Mouse (Mus musculus): ENCODE results near the gene Il16. TPM values are rescaled to one million over a fixed set of nuclear protein-coding genes. Genes with fewer than 3 reads are reported as not detected.

The Il16 gene
- polyA plus RNA-seq, 1 experiment: 70.7 TPM

DNA sequence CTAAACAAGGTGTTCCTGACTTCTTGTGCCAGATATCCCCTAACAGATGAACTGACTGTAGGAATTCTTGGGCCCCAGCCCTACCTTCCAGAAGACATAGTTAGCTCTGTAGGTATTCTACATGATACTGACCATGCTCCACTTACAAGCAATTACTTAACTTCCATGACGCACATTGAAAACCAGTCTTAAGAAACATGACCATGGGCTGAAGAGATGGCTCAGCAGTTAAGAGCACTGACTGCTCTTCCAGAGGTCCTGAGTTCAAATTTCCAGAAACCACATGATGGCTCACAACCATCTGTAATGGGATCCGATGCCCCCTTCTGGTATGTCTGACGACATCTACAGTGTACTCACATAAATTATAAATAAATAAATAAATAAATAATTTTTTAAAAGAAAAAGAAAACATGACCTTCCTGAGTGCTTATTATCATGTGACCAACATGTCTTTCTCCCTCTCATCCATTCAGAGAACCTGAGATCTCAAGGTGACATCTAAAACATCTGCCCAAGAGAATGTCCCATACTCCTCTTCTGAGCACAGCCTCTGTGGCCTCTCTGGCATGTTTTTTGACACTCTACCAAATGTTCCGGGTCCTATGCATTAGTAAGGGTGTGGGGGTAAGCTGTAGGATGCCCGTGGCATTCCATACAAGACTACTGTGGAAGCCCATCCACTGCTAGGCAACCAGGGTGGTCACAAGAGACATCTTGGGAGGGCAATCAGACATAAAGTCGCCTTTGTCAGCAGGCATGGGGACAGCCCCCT lies 9.0 kb downstream of the Il16 start:
- Histone ChIP-seq H3K27me3 (ENCODE audit: control insufficient read depth, insufficient read depth, low read length) (no peaks in the 10 kb centered on the region), H3K36me3 (ENCODE audit: control insufficient read depth, insufficient read depth, low read length) (no peaks in the 10 kb centered on the region), H3K4me3 (ENCODE audit: extremely low read depth, insufficient read depth, insufficient read length) (no peak overlapping the region), H3K27ac (ENCODE audit: insufficient read depth, low read length) (no peak overlapping the region), H3K4me1 (ENCODE audit: control insufficient read depth, insufficient read depth, insufficient read length) (no peaks in the 10 kb centered on the region)
- TF ChIP-seq CTCF (IDR thresholded peaks at IDR 0.05; ENCODE audit: extremely low read depth, insufficient read depth, insufficient read length, insufficient replicate concordance) (no peak), POLR2A (IDR thresholded peaks at IDR 0.05; ENCODE audit: low read depth, low read length) (no peak)
- WGBS: 81% methylated on average over 6 of the region's 6 CpGs
- no peak for DNase-seq (ENCODE audit: low read depth in 1 of 2, low spot score in 2 of 2)

DNA sequence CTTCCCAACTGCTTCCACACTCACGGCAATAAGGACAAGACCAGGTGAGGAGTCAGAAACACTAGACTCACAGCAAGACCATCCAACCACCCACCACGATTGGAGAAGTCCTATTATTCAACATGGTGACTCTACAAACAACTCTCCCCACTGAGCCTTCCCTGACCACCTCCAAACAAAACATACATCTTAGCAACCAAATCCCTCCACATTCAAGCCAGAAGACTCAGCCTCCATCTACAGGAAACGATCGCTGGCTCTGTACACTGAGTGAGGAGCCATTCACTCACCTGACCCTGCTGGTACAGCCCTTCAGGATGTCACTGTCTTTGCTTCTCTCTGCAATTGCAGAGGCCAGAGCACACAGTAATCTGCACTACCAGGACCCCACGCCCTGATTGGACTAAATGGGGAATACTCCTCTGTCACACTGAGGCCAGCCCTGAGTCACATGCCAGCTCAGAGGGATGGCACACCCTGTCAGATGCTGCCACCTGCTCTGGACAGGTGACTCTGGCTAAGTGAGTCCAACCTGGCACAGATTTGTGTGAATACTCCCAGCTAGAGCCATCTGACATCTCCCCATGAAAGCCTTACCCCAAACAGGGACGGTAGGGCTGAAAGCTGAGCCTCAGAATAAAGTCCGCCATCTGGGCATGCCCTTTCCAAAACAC lies 10.3 kb downstream of the Il16 start:
- 86% methylated on average over 7 of the region's 7 CpGs for WGBS
- Histone ChIP-seq H3K4me3 (ENCODE audit: extremely low read depth, insufficient read depth, insufficient read length) (no peak overlapping the region), H3K27ac (ENCODE audit: insufficient read depth, low read length) (no peak overlapping the region), H3K4me1 (ENCODE audit: control insufficient read depth, insufficient read depth, insufficient read length) (no peaks in the 10 kb centered on the region), H3K27me3 (ENCODE audit: control insufficient read depth, insufficient read depth, low read length) (no peaks in the 10 kb centered on the region), H3K36me3 (ENCODE audit: control insufficient read depth, insufficient read depth, low read length) (no peaks in the 10 kb centered on the region)
- no peak for TF ChIP-seq POLR2A (IDR thresholded peaks at IDR 0.05; ENCODE audit: low read depth, low read length)
- no peak for TF ChIP-seq CTCF (IDR thresholded peaks at IDR 0.05; ENCODE audit: extremely low read depth, insufficient read depth, insufficient read length, insufficient replicate concordance)
- DNase-seq (ENCODE audit: low read depth in 1 of 2, low spot score in 2 of 2): no peak

DNA sequence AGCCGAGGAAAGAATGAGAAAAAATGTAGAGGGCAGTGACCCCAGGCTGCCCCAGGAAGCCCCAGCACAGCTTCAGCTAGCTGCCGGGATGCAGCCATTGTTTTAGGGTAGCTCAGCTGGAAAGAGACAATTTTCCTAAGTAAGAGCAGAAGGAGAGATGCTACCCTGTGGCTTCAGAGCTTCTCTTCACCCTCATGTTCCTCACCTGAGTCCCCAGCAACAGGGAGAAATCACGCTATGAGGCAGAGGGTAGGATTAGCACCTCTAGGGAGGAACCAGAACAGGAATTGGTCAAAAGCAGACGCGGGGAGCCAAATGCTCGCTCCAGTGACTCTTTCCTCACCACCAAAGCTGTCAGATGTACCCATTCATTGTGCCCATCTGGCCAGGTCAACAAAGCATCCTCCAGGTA lies 10.8 kb downstream of the Il16 start:
- H3K4me3 ChIP-seq (ENCODE audit: extremely low read depth, insufficient read depth, insufficient read length): no peak overlapping the region
- no peaks in the 10 kb centered on the region for H3K36me3 ChIP-seq (ENCODE audit: control insufficient read depth, insufficient read depth, low read length)
- TF ChIP-seq POLR2A (IDR thresholded peaks at IDR 0.05; ENCODE audit: low read depth, low read length) (no peak), CTCF (IDR thresholded peaks at IDR 0.05; ENCODE audit: extremely low read depth, insufficient read depth, insufficient read length, insufficient replicate concordance) (no peak)
- WGBS: 84% methylated on average over 6 of the region's 6 CpGs
- H3K4me1 ChIP-seq (ENCODE audit: control insufficient read depth, insufficient read depth, insufficient read length): no peaks in the 10 kb centered on the region
- H3K27me3 ChIP-seq (ENCODE audit: control insufficient read depth, insufficient read depth, low read length): no peaks in the 10 kb centered on the region
- no peak overlapping the region for H3K27ac ChIP-seq (ENCODE audit: insufficient read depth, low read length)
- no peak for DNase-seq (ENCODE audit: low read depth in 1 of 2, low spot score in 2 of 2)

DNA sequence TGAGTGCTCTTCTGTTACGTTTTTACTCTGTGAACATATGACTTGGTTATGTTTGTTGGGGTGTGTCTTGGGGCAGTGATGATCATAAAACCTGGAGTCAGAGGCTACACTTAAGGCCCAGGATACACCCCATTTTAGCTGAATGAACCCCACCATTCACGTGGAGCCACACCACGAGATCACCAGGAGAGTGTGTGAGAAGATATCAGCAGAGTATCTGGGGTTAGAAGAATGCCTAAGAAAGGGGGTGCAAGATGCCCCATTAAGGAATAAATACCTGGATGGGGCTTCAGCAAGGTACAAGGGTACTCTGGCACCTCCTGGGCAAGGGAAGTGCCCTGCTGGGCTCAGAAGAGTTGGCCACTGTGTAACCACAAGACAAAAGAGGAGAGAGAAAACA lies 11.3 kb downstream of the Il16 start:
- Histone ChIP-seq H3K36me3 (ENCODE audit: control insufficient read depth, insufficient read depth, low read length) (no peaks in the 10 kb centered on the region), H3K4me3 (ENCODE audit: extremely low read depth, insufficient read depth, insufficient read length) (no peak overlapping the region), H3K4me1 (ENCODE audit: control insufficient read depth, insufficient read depth, insufficient read length) (no peaks in the 10 kb centered on the region), H3K27me3 (ENCODE audit: control insufficient read depth, insufficient read depth, low read length) (no peaks in the 10 kb centered on the region), H3K27ac (ENCODE audit: insufficient read depth, low read length) (no peak overlapping the region)
- DNase-seq (ENCODE audit: low read depth in 1 of 2, low spot score in 2 of 2): no peak
- TF ChIP-seq CTCF (IDR thresholded peaks at IDR 0.05; ENCODE audit: extremely low read depth, insufficient read depth, insufficient read length, insufficient replicate concordance) (no peak), POLR2A (IDR thresholded peaks at IDR 0.05; ENCODE audit: low read depth, low read length) (no peak)
- WGBS: 80% methylated on average over 3 of the region's 3 CpGs

DNA sequence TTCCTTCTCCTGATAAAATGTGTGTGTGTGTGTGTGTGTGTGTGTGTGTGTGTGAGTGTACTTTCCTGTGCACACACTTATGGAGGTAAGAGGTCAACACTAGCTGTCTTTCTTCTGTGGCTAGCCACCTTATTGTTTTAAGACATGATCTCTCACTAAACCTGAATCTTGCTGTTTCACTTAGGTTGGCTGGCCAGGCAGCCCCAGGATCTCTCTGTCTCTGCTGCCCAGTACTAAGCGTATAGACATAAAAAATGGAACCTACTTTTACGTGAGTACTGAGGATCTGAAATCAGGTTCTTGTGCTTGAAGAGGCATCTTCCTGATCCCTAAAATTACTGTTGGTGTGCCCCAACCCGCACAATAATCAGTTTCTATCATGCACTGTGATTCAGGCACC lies 12.7 kb downstream of the Il16 start:
- TF ChIP-seq CTCF (IDR thresholded peaks at IDR 0.05; ENCODE audit: extremely low read depth, insufficient read depth, insufficient read length, insufficient replicate concordance) (no peak), POLR2A (IDR thresholded peaks at IDR 0.05; ENCODE audit: low read depth, low read length) (no peak)
- H3K36me3 ChIP-seq (ENCODE audit: control insufficient read depth, insufficient read depth, low read length): no peaks in the 10 kb centered on the region
- H3K4me3 ChIP-seq (ENCODE audit: extremely low read depth, insufficient read depth, insufficient read length): no peak overlapping the region
- H3K27me3 ChIP-seq (ENCODE audit: control insufficient read depth, insufficient read depth, low read length): no peaks in the 10 kb centered on the region
- WGBS: 91% methylated on average over 3 of the region's 3 CpGs
- no peak overlapping the region for H3K27ac ChIP-seq (ENCODE audit: insufficient read depth, low read length)
- no peak for DNase-seq (ENCODE audit: low read depth in 1 of 2, low spot score in 2 of 2)
- H3K4me1 ChIP-seq (ENCODE audit: control insufficient read depth, insufficient read depth, insufficient read length): no peaks in the 10 kb centered on the region

DNA sequence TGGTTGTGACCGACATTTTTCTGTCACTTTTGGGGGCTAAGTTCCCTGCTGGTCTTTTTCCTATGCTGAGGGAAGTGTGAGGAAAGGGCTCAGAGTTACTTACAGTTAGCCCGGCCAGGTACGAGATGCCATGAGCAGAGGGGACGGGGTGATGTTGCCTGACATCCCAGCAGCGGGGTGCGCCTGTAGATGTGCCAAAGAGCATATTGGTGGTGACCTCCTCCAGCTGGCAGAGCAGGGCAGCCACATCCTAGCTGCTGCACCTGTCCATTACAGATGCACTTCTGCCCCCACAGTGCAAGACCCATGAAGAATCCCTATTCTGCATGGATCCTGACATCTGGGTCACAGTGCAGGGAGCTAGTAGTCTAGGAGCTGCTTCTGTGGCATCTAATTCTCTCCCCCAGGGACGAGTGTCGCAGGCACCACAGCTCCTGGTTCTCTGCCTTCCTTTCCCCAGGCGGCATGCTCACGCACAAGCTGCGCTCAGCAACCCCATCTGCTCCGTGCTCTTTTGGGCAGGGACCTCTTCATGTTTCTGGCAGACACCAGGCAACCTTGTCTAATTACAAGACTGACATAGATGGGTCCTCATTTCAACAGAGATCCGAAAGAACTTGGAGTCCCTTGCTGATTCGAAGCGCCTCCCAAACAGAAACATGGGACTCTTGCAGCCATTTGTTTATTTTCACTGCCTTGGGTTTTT lies 13.4 kb downstream of the Il16 start:
- no peak overlapping the region for H3K27ac ChIP-seq (ENCODE audit: insufficient read depth, low read length)
- 90% methylated on average over 15 of the region's 15 CpGs for WGBS
- no peaks in the 10 kb centered on the region for H3K27me3 ChIP-seq (ENCODE audit: control insufficient read depth, insufficient read depth, low read length)
- H3K4me3 ChIP-seq (ENCODE audit: extremely low read depth, insufficient read depth, insufficient read length): no peak overlapping the region
- H3K4me1 ChIP-seq (ENCODE audit: control insufficient read depth, insufficient read depth, insufficient read length): no peaks in the 10 kb centered on the region
- H3K36me3 ChIP-seq (ENCODE audit: control insufficient read depth, insufficient read depth, low read length): no peaks in the 10 kb centered on the region
- TF ChIP-seq CTCF (IDR thresholded peaks at IDR 0.05; ENCODE audit: extremely low read depth, insufficient read depth, insufficient read length, insufficient replicate concordance) (no peak), POLR2A (IDR thresholded peaks at IDR 0.05; ENCODE audit: low read depth, low read length) (no peak)
- no peak for DNase-seq (ENCODE audit: low read depth in 1 of 2, low spot score in 2 of 2)
